Mouse (Mus musculus): ENCODE results near the gene Slc28a1.

DNA sequence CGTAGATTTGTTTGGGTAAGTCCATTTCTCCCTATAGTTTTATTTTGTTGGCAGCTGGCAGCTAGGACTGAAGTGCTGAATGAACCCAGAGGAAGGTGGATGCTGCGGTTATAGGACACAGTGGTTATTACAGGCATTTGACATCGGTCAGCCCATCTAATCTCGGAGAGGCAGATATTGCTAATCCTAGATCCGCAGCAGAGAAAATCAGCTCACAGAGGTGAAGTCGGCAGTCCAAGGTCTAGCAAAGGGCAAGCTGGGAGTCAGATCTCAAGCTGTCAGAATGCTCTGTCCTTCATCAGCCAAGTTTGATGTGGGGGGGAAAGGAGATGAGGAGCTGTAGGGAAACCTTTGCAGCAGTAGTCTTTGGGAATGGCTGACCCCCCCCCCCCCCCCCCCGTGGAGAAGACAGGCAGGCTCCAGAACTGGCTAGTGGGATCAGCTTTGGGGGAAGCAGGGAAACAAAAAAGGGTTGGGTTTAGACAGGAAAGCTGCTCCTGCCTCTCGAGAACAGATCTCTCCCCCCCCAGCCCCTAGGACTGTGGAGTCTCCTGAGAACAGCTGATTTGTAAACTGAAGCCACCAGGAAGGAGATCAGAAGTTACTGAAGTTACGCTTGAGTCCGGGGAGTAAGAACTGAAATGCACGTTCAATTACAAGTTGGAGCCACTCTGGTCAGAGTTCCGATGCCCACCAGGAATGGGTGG lies 95.5 kb downstream of the Slc28a1 start:
- TF ChIP-seq CTCF (conservative IDR thresholded peaks at IDR 0.05; ENCODE audit: low read length) (no peak), POU5F1 (IDR thresholded peaks at IDR 0.05; ENCODE audit: borderline replicate concordance, low read length) (no peak), NANOG (IDR thresholded peaks at IDR 0.05; ENCODE audit: borderline replicate concordance, low read length) (no peak)

Data from E14TG2a.4 (cell line).